Mouse (Mus musculus) limb, embryonic 15.5 days (tissue): ENCODE measurements around the gene E330021D16Rik. TPM values are rescaled to one million over a fixed set of nuclear protein-coding genes. Genes with fewer than 3 reads are reported as not detected.
"Not testable (repeated sequence)": the region's sequence is repeated elsewhere in the genome, so short reads cannot be mapped to it uniquely, and the experiment has no call there.

Experiments
- ATAC-seq: fragments of 200-750 bp; cut with Nextera tagmentation; 2 replicates; pipeline ENCODE4 v1.8.0; 2017; ENCODE audit warnings: low read depth, moderate TSS enrichment; ENCODE audit not compliant: insufficient number of reproducible peaks, low FRiP score, low TSS enrichment
- H3K27ac ChIP-seq: fragments of 300-500 bp; sonication (generic); 2 replicates; pipeline ENCODE4 v1.5.1; 2015; ENCODE audit warnings: moderate library complexity, mild to moderate bottlenecking, inconsistent platforms
- H3K27me3 ChIP-seq: fragments of 300-500 bp; sonication (generic); 2 replicates; pipeline ENCODE4 v1.6.1; 2015; ENCODE audit warnings: inconsistent platforms
- H3K36me3 ChIP-seq: fragments of 300-500 bp; sonication (generic); 2 replicates; pipeline ENCODE4 v1.6.1; 2015; ENCODE audit warnings: inconsistent platforms
- H3K4me1 ChIP-seq: fragments of 300-500 bp; sonication (generic); 2 replicates; pipeline ENCODE4 v1.6.1; 2015; ENCODE audit warnings: inconsistent platforms
- H3K4me2 ChIP-seq: fragments of 300-500 bp; sonication (generic); 2 replicates; pipeline ENCODE4 v1.6.1; 2015; ENCODE audit warnings: mild to moderate bottlenecking, inconsistent platforms
- H3K4me3 ChIP-seq: fragments of 300-500 bp; sonication (generic); 2 replicates; pipeline ENCODE4 v1.5.1; 2015; ENCODE audit warnings: mild to moderate bottlenecking, inconsistent platforms
- H3K9ac ChIP-seq: fragments of 300-500 bp; sonication (generic); 2 replicates; pipeline ENCODE4 v1.6.1; 2015; ENCODE audit warnings: inconsistent platforms
- H3K9me3 ChIP-seq: fragments of 300-500 bp; sonication (generic); 2 replicates; pipeline ENCODE4 v1.6.1; 2016; ENCODE audit warnings: inconsistent platforms
- whole genome bisulfite sequencing: fragments of 180-500 bp; shearing (Covaris S2); methylation state at CpG from one replicate; pipeline ENCODE4 v1.1.7; 2015; 5-methylcytosine and 5-hydroxymethylcytosine counted together
- polyA plus RNA-seq: library from polyadenylated mRNA; unstranded; fragments of >200 nt; fragmentation: Nextera tagmentation; extraction: Ambion mirVana; gene quantifications from 2 replicates; pipeline ENCODE4 v1.2.1, GENCODE M21; 2015

E330021D16Rik gene
- polyA plus RNA-seq, 1 experiment from 2014 or later: not detected

- not testable (repeated sequence) for H3K9ac ChIP-seq, H3K9me3 ChIP-seq, H3K27ac ChIP-seq, H3K4me2 ChIP-seq, H3K27me3 ChIP-seq, ATAC-seq, H3K36me3 ChIP-seq, H3K4me3 ChIP-seq, H3K4me1 ChIP-seq
- 80% methylated on average over 3 of the region's 3 CpGs for WGBS
Observed at GRCm38 (mm10) chr6:136436151-136436550, 20.8 kb upstream of the E330021D16Rik start.

GRCm38 (mm10) chr6:136433573-136433972 is 18.2 kb upstream of the E330021D16Rik start:
- H3K9ac ChIP-seq: no peak overlapping the region
- no peaks in the 10 kb centered on the region for H3K36me3 ChIP-seq
- no peak overlapping the region for H3K4me2 ChIP-seq
- 90% methylated on average over 6 of the region's 6 CpGs for WGBS
- H3K9me3 ChIP-seq: no peaks in the 10 kb centered on the region
- H3K27ac ChIP-seq: no peak overlapping the region
- H3K27me3 ChIP-seq: no peaks in the 10 kb centered on the region
- H3K4me3 ChIP-seq: no peak overlapping the region
- no peak for ATAC-seq
- peaks cover 3% of the 10 kb centered on the region; the same call in 1 of the 2 replicates for H3K4me1 ChIP-seq

- no peak overlapping the region for H3K9ac ChIP-seq
- WGBS: 43% methylated on average over 7 of the region's 7 CpGs
- ATAC-seq: no peak
- no peaks in the 10 kb centered on the region for H3K36me3 ChIP-seq
- H3K9me3 ChIP-seq: no peaks in the 10 kb centered on the region
- H3K4me1 ChIP-seq: no peaks in the 10 kb centered on the region
- H3K4me3 ChIP-seq: no peak overlapping the region
- H3K27ac ChIP-seq: no peak overlapping the region
- H3K27me3 ChIP-seq: no peaks in the 10 kb centered on the region
- no peak overlapping the region for H3K4me2 ChIP-seq
Observed at GRCm38 (mm10) chr6:136431896-136432248, 16.5 kb upstream of the E330021D16Rik start.

GRCm38 (mm10) chr6:136431169-136431895 is 16.0 kb upstream of the E330021D16Rik start:
- no peaks in the 10 kb centered on the region for H3K4me1 ChIP-seq
- H3K27me3 ChIP-seq: no peaks in the 10 kb centered on the region
- H3K27ac ChIP-seq: no peak overlapping the region
- H3K36me3 ChIP-seq: no peaks in the 10 kb centered on the region
- WGBS: 43% methylated on average over 10 of the region's 10 CpGs
- no peaks in the 10 kb centered on the region for H3K9me3 ChIP-seq
- no peak overlapping the region for H3K4me3 ChIP-seq
- no peak overlapping the region for H3K9ac ChIP-seq
- ATAC-seq: no peak
- no peak overlapping the region for H3K4me2 ChIP-seq

- Histone ChIP-seq H3K9me3 (no peaks in the 10 kb centered on the region), H3K4me3 (no peak overlapping the region), H3K27ac (no peak overlapping the region), H3K9ac (no peak overlapping the region), H3K4me1 (no peaks in the 10 kb centered on the region), H3K36me3 (no peaks in the 10 kb centered on the region), H3K27me3 (no peaks in the 10 kb centered on the region), H3K4me2 (no peak overlapping the region)
- no peak for ATAC-seq
- 50% methylated on average over 4 of the region's 4 CpGs for WGBS
Observed at GRCm38 (mm10) chr6:136429441-136429840, 14.1 kb upstream of the E330021D16Rik start.

- 84% methylated on average over 5 of the region's 5 CpGs for WGBS
- Histone ChIP-seq H3K4me2 (no peak overlapping the region), H3K27ac (no peak overlapping the region), H3K27me3 (no peaks in the 10 kb centered on the region), H3K36me3 (no peaks in the 10 kb centered on the region), H3K9me3 (no peaks in the 10 kb centered on the region), H3K9ac (no peak overlapping the region), H3K4me3 (no peak overlapping the region), H3K4me1 (no peaks in the 10 kb centered on the region)
- ATAC-seq: no peak
Observed at GRCm38 (mm10) chr6:136428412-136428811, 13.0 kb upstream of the E330021D16Rik start.

GRCm38 (mm10) chr6:136427240-136427639 is 11.9 kb upstream of the E330021D16Rik start:
- no peak overlapping the region for H3K9ac ChIP-seq
- no peak for ATAC-seq
- no peak overlapping the region for H3K4me3 ChIP-seq
- 56% methylated on average over 6 of the region's 6 CpGs for WGBS
- peak overlapping the region; percentile 34; the same call in 1 of the 2 replicates for H3K27ac ChIP-seq
- H3K27me3 ChIP-seq: no peaks in the 10 kb centered on the region
- H3K4me2 ChIP-seq: no peak overlapping the region
- no peaks in the 10 kb centered on the region for H3K9me3 ChIP-seq
- H3K36me3 ChIP-seq: no peaks in the 10 kb centered on the region
- H3K4me1 ChIP-seq: 0 out of 2 replicates have a peak, but pooled peaks cover under 1% of the 10 kb centered on the region

GRCm38 (mm10) chr6:136425956-136426355 is 10.6 kb upstream of the E330021D16Rik start:
- H3K36me3 ChIP-seq: no peaks in the 10 kb centered on the region
- H3K9ac ChIP-seq: no peak overlapping the region
- 69% methylated on average over 5 of the region's 5 CpGs for WGBS
- no peak for ATAC-seq
- H3K9me3 ChIP-seq: no peaks in the 10 kb centered on the region
- H3K27me3 ChIP-seq: no peaks in the 10 kb centered on the region
- no peak overlapping the region for H3K27ac ChIP-seq
- 0 out of 2 replicates have a peak, but pooled peaks cover 2% of the 10 kb centered on the region for H3K4me1 ChIP-seq
- no peak overlapping the region for H3K4me2 ChIP-seq
- H3K4me3 ChIP-seq: no peak overlapping the region

- H3K4me1 ChIP-seq: 0 out of 2 replicates have a peak, but pooled peaks cover 2% of the 10 kb centered on the region
- H3K27ac ChIP-seq: no peak overlapping the region
- no peak for ATAC-seq
- no peak overlapping the region for H3K4me2 ChIP-seq
- H3K9me3 ChIP-seq: no peaks in the 10 kb centered on the region
- no peaks in the 10 kb centered on the region for H3K36me3 ChIP-seq
- H3K9ac ChIP-seq: no peak overlapping the region
- WGBS: 91% methylated on average over 3 of the region's 3 CpGs
- H3K4me3 ChIP-seq: no peak overlapping the region
- no peaks in the 10 kb centered on the region for H3K27me3 ChIP-seq
Observed at GRCm38 (mm10) chr6:136424166-136424565, 8.8 kb upstream of the E330021D16Rik start.

- Histone ChIP-seq H3K27me3 (no peaks in the 10 kb centered on the region), H3K9me3 (no peaks in the 10 kb centered on the region), H3K4me3 (no peak overlapping the region), H3K36me3 (no peaks in the 10 kb centered on the region), H3K4me2 (no peak overlapping the region), H3K9ac (no peak overlapping the region), H3K4me1 (0 out of 2 replicates have a peak, but pooled peaks cover 2% of the 10 kb centered on the region), H3K27ac (no peak overlapping the region)
- 86% methylated on average over 5 of the region's 5 CpGs for WGBS
- ATAC-seq: no peak
Observed at GRCm38 (mm10) chr6:136423201-136423600, 7.8 kb upstream of the E330021D16Rik start.

GRCm38 (mm10) chr6:136422084-136422853 is 6.9 kb upstream of the E330021D16Rik start:
- ATAC-seq: no peak
- Histone ChIP-seq H3K9me3 (no peaks in the 10 kb centered on the region), H3K36me3 (no peaks in the 10 kb centered on the region), H3K4me3 (no peak overlapping the region), H3K27ac (no peak overlapping the region), H3K9ac (no peak overlapping the region), H3K4me2 (no peak overlapping the region), H3K4me1 (0 out of 2 replicates have a peak, but pooled peaks cover 2% of the 10 kb centered on the region), H3K27me3 (no peaks in the 10 kb centered on the region)
- 60% methylated on average over 16 of the region's 16 CpGs for WGBS

GRCm38 (mm10) chr6:136421059-136421458 is 5.7 kb upstream of the E330021D16Rik start:
- Histone ChIP-seq H3K9me3 (no peaks in the 10 kb centered on the region), H3K4me1 (0 out of 2 replicates have a peak, but pooled peaks cover 2% of the 10 kb centered on the region), H3K27ac (no peak overlapping the region), H3K36me3 (no peaks in the 10 kb centered on the region), H3K4me2 (no peak overlapping the region), H3K9ac (no peak overlapping the region), H3K27me3 (no peaks in the 10 kb centered on the region), H3K4me3 (no peak overlapping the region)
- 61% methylated on average over 3 of the region's 3 CpGs for WGBS
- no peak for ATAC-seq
